Mouse (Mus musculus): ENCODE measurements at regions not wholly inside any gene's neighbourhood (a gene's known extent, or its start where the extent isn't known, plus 50 kb on each side); places are given as distances from the start of the nearest gene placed in this dataset.

- no peaks in the 10 kb centered on the region for H3K9me3 ChIP-seq (ENCODE audit: control insufficient read depth, low read length)
- H3K36me3 ChIP-seq (ENCODE audit: control insufficient read depth, insufficient read depth, low read length): no peaks in the 10 kb centered on the region
- H3K9ac ChIP-seq (ENCODE audit: low read length): no peak overlapping the region
- no peaks in the 10 kb centered on the region for H3K27me3 ChIP-seq (ENCODE audit: control insufficient read depth, insufficient read depth, low read length)
- H3K4me1 ChIP-seq (ENCODE audit: control insufficient read depth in 2 of 2, insufficient read depth in 2 of 2, low read length in 2 of 2): no peaks in the 10 kb centered on the region
- H3K4me3 ChIP-seq (ENCODE audit: control insufficient read depth in 1 of 2, insufficient read depth in 1 of 2, low read depth in 1 of 2, low read length in 2 of 2): no peak overlapping the region
- 68% methylated on average over 3 of the region's 3 CpGs for WGBS
- no peak for ATAC-seq (ENCODE audit: insufficient number of reproducible peaks, insufficient read depth, low FRiP score, low read depth)
- no peak overlapping the region for H3K4me2 ChIP-seq (ENCODE audit: low read length)
- H3K27ac ChIP-seq (replicated peaks in 1 of 2; ENCODE audit: control insufficient read depth in 1 of 2, insufficient read depth in 1 of 2, low read depth in 2 of 2, low read length in 2 of 2): no peak overlapping the region
Measured at GRCm38 (mm10) chr16:69991907-69992470, 128.4 kb upstream of the Speer2 start.

GRCm38 (mm10) chr16:69992715-69993114, 129.2 kb upstream of the Speer2 start:
- Histone ChIP-seq H3K27me3 (ENCODE audit: control insufficient read depth, insufficient read depth, low read length) (no peaks in the 10 kb centered on the region), H3K4me2 (ENCODE audit: low read length) (no peak overlapping the region), H3K4me1 (ENCODE audit: control insufficient read depth in 2 of 2, insufficient read depth in 2 of 2, low read length in 2 of 2) (no peaks in the 10 kb centered on the region), H3K36me3 (ENCODE audit: control insufficient read depth, insufficient read depth, low read length) (no peaks in the 10 kb centered on the region), H3K27ac (replicated peaks in 1 of 2; ENCODE audit: control insufficient read depth in 1 of 2, insufficient read depth in 1 of 2, low read depth in 2 of 2, low read length in 2 of 2) (no peak overlapping the region), H3K9ac (ENCODE audit: low read length) (no peak overlapping the region), H3K9me3 (ENCODE audit: control insufficient read depth, low read length) (no peaks in the 10 kb centered on the region), H3K4me3 (ENCODE audit: control insufficient read depth in 1 of 2, insufficient read depth in 1 of 2, low read depth in 1 of 2, low read length in 2 of 2) (no peak overlapping the region)
- ATAC-seq (ENCODE audit: insufficient number of reproducible peaks, insufficient read depth, low FRiP score, low read depth): no peak
- 75% methylated on average over 4 of the region's 4 CpGs for WGBS

- no peaks in the 10 kb centered on the region for H3K27me3 ChIP-seq (ENCODE audit: control insufficient read depth, insufficient read depth, low read length)
- no peak for ATAC-seq (ENCODE audit: insufficient number of reproducible peaks, insufficient read depth, low FRiP score, low read depth)
- WGBS: 79% methylated on average over 2 of the region's 2 CpGs
Measured at GRCm38 (mm10) chr16:70006863-70007262, 143.3 kb upstream of the Speer2 start.

GRCm38 (mm10) chr16:70016980-70017379, 153.4 kb upstream of the Speer2 start:
- Histone ChIP-seq H3K4me1 (ENCODE audit: control insufficient read depth in 2 of 2, insufficient read depth in 2 of 2, low read length in 2 of 2) (no peaks in the 10 kb centered on the region), H3K9me3 (ENCODE audit: control insufficient read depth, low read length) (no peaks in the 10 kb centered on the region), H3K36me3 (ENCODE audit: control insufficient read depth, insufficient read depth, low read length) (no peaks in the 10 kb centered on the region), H3K4me3 (ENCODE audit: control insufficient read depth in 1 of 2, insufficient read depth in 1 of 2, low read depth in 1 of 2, low read length in 2 of 2) (no peak overlapping the region), H3K27ac (replicated peaks in 1 of 2; ENCODE audit: control insufficient read depth in 1 of 2, insufficient read depth in 1 of 2, low read depth in 2 of 2, low read length in 2 of 2) (no peak overlapping the region), H3K4me2 (ENCODE audit: low read length) (no peak overlapping the region), H3K9ac (ENCODE audit: low read length) (no peak overlapping the region), H3K27me3 (ENCODE audit: control insufficient read depth, insufficient read depth, low read length) (no peaks in the 10 kb centered on the region)
- WGBS: 84% methylated on average over 1 of the region's 1 CpGs
- ATAC-seq (ENCODE audit: insufficient number of reproducible peaks, insufficient read depth, low FRiP score, low read depth): no peak

More at GRCm38 (mm10) chr16:70006863-70007262, 143.3 kb upstream of the Speer2 start:
- Histone ChIP-seq H3K36me3 (ENCODE audit: control insufficient read depth, insufficient read depth, low read length) (no peaks in the 10 kb centered on the region), H3K4me2 (ENCODE audit: low read length) (no peak overlapping the region), H3K4me3 (ENCODE audit: control insufficient read depth in 1 of 2, insufficient read depth in 1 of 2, low read depth in 1 of 2, low read length in 2 of 2) (no peak overlapping the region), H3K9me3 (ENCODE audit: control insufficient read depth, low read length) (no peaks in the 10 kb centered on the region), H3K9ac (ENCODE audit: low read length) (no peak overlapping the region), H3K4me1 (ENCODE audit: control insufficient read depth in 2 of 2, insufficient read depth in 2 of 2, low read length in 2 of 2) (no peaks in the 10 kb centered on the region), H3K27ac (replicated peaks in 1 of 2; ENCODE audit: control insufficient read depth in 1 of 2, insufficient read depth in 1 of 2, low read depth in 2 of 2, low read length in 2 of 2) (no peak overlapping the region)

- Histone ChIP-seq H3K27me3 (ENCODE audit: control insufficient read depth, insufficient read depth, low read length) (no peaks in the 10 kb centered on the region), H3K9me3 (ENCODE audit: control insufficient read depth, low read length) (no peaks in the 10 kb centered on the region), H3K9ac (ENCODE audit: low read length) (no peak overlapping the region), H3K36me3 (ENCODE audit: control insufficient read depth, insufficient read depth, low read length) (no peaks in the 10 kb centered on the region), H3K4me1 (ENCODE audit: control insufficient read depth in 2 of 2, insufficient read depth in 2 of 2, low read length in 2 of 2) (no peaks in the 10 kb centered on the region), H3K27ac (replicated peaks in 1 of 2; ENCODE audit: control insufficient read depth in 1 of 2, insufficient read depth in 1 of 2, low read depth in 2 of 2, low read length in 2 of 2) (no peak overlapping the region), H3K4me3 (ENCODE audit: control insufficient read depth in 1 of 2, insufficient read depth in 1 of 2, low read depth in 1 of 2, low read length in 2 of 2) (no peak overlapping the region), H3K4me2 (ENCODE audit: low read length) (no peak overlapping the region)
- 87% methylated on average over 2 of the region's 2 CpGs for WGBS
- no peak for ATAC-seq (ENCODE audit: insufficient number of reproducible peaks, insufficient read depth, low FRiP score, low read depth)
Measured at GRCm38 (mm10) chr16:70019564-70019963, 156.0 kb upstream of the Speer2 start.

- Histone ChIP-seq H3K4me2 (ENCODE audit: low read length) (no peak overlapping the region), H3K9ac (ENCODE audit: low read length) (no peak overlapping the region), H3K27ac (replicated peaks in 1 of 2; ENCODE audit: control insufficient read depth in 1 of 2, insufficient read depth in 1 of 2, low read depth in 2 of 2, low read length in 2 of 2) (no peak overlapping the region), H3K4me3 (ENCODE audit: control insufficient read depth in 1 of 2, insufficient read depth in 1 of 2, low read depth in 1 of 2, low read length in 2 of 2) (no peak overlapping the region), H3K36me3 (ENCODE audit: control insufficient read depth, insufficient read depth, low read length) (no peaks in the 10 kb centered on the region), H3K4me1 (ENCODE audit: control insufficient read depth in 2 of 2, insufficient read depth in 2 of 2, low read length in 2 of 2) (no peaks in the 10 kb centered on the region), H3K27me3 (ENCODE audit: control insufficient read depth, insufficient read depth, low read length) (no peaks in the 10 kb centered on the region), H3K9me3 (ENCODE audit: control insufficient read depth, low read length) (no peaks in the 10 kb centered on the region)
- WGBS: 75% methylated on average over 7 of the region's 7 CpGs
- no peak for ATAC-seq (ENCODE audit: insufficient number of reproducible peaks, insufficient read depth, low FRiP score, low read depth)
Measured at GRCm38 (mm10) chr16:70021436-70021835, 157.9 kb upstream of the Speer2 start.

GRCm38 (mm10) chr16:70028649-70029048, 165.1 kb upstream of the Speer2 start:
- Histone ChIP-seq H3K9ac (ENCODE audit: low read length) (no peak overlapping the region), H3K27me3 (ENCODE audit: control insufficient read depth, insufficient read depth, low read length) (no peaks in the 10 kb centered on the region), H3K4me3 (ENCODE audit: control insufficient read depth in 1 of 2, insufficient read depth in 1 of 2, low read depth in 1 of 2, low read length in 2 of 2) (no peak overlapping the region), H3K27ac (replicated peaks in 1 of 2; ENCODE audit: control insufficient read depth in 1 of 2, insufficient read depth in 1 of 2, low read depth in 2 of 2, low read length in 2 of 2) (no peak overlapping the region), H3K4me1 (ENCODE audit: control insufficient read depth in 2 of 2, insufficient read depth in 2 of 2, low read length in 2 of 2) (no peaks in the 10 kb centered on the region), H3K9me3 (ENCODE audit: control insufficient read depth, low read length) (no peaks in the 10 kb centered on the region), H3K4me2 (ENCODE audit: low read length) (no peak overlapping the region), H3K36me3 (ENCODE audit: control insufficient read depth, insufficient read depth, low read length) (no peaks in the 10 kb centered on the region)
- ATAC-seq (ENCODE audit: insufficient number of reproducible peaks, insufficient read depth, low FRiP score, low read depth): no peak
- WGBS: 75% methylated on average over 13 of the region's 13 CpGs

- Histone ChIP-seq H3K4me1 (ENCODE audit: control insufficient read depth in 2 of 2, insufficient read depth in 2 of 2, low read length in 2 of 2) (no peaks in the 10 kb centered on the region), H3K4me3 (ENCODE audit: control insufficient read depth in 1 of 2, insufficient read depth in 1 of 2, low read depth in 1 of 2, low read length in 2 of 2) (no peak overlapping the region), H3K4me2 (ENCODE audit: low read length) (no peak overlapping the region), H3K36me3 (ENCODE audit: control insufficient read depth, insufficient read depth, low read length) (no peaks in the 10 kb centered on the region), H3K27ac (replicated peaks in 1 of 2; ENCODE audit: control insufficient read depth in 1 of 2, insufficient read depth in 1 of 2, low read depth in 2 of 2, low read length in 2 of 2) (no peak overlapping the region), H3K9me3 (ENCODE audit: control insufficient read depth, low read length) (no peaks in the 10 kb centered on the region), H3K27me3 (ENCODE audit: control insufficient read depth, insufficient read depth, low read length) (no peaks in the 10 kb centered on the region), H3K9ac (ENCODE audit: low read length) (no peak overlapping the region)
- ATAC-seq (ENCODE audit: insufficient number of reproducible peaks, insufficient read depth, low FRiP score, low read depth): no peak
Measured at GRCm38 (mm10) chr16:70045547-70045946, 182.0 kb upstream of the Speer2 start.
